Mouse (Mus musculus) liver, adult 2 months (tissue): Measurements from ENCODE around the gene Gm572.

Experiments used
- CTCF ChIP-seq: fragments of 200-500 bp; IDR thresholded peaks from 2 replicates; pipeline ENCODE4 v1.5.1; 2011; ENCODE audit warnings: low read depth, low read length, control low read depth
- POLR2A ChIP-seq: fragments of 200-500 bp; IDR thresholded peaks from 2 replicates; pipeline ENCODE4 v1.6.1; 2011; ENCODE audit warnings: low read length, control low read depth; ENCODE audit not compliant: insufficient read depth; ENCODE audit errors: extremely low read depth

GRCm38 (mm10) chr4:148593996-148594395 lies 49.1 kb upstream of the Gm572 start:
- TF ChIP-seq CTCF: no peak
- TF ChIP-seq POLR2A: no peak
